Mouse (Mus musculus): ENCODE results near the gene Egfl8. TPM values are rescaled to one million over a fixed set of nuclear protein-coding genes. Genes with fewer than 3 reads are reported as not detected.

Egfl8 gene
- polyA plus RNA-seq, 1 experiment from 2014 or later, result 12.3 TPM

DNA sequence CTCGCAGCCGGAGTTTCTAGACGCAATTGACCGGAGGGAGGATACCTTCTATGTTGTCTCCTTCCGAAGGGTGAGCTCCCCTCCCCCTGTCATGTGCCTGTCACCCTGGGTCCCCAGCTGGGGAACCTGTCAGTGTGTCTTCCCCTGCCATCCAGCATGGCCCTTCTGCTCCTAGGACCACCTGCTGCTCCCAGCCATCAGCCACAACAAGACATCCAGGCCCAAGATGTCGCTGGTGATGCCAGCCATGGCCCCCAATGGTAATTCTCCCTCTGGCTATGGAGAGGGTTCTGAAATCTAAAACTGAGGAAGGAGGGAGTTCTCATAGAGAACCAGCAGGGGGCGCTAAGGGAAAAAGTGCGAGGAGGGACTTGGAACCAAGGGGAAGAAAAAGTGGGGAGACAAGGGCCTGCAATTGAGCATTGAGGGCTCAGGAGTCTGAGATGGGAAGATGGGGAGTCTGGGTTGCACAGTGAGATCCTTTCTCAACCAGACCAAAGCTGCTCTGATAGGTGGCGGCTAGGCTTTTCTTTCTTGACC is 38.0 kb upstream of the Egfl8 start:
- H3K4me2 ChIP-seq (ENCODE audit: low read depth, low read length), result no peak overlapping the region
- 63% methylated on average over 9 of the region's 9 CpGs for WGBS

DNA sequence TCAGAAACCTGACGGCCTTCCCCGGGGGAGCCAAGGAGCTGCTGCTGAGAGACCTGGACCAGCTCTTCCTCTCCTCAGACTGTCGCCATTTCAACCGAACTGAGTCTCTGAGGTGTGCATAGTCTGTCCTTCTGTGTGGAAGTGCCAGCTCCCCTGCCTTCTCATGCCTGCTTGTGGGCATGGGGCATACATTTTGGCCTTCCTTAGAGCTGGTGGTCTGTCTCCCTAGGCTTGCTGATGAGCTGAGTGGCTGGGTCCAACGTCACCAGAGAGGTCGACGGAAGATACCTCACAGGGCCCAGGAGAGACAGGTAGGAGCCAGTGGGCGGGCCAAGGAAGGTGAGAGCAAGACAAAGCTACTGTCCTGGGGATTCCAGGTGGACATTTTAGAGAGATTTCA is 37.2 kb upstream of the Egfl8 start:
- Histone ChIP-seq H3K36me3 (ENCODE audit: control insufficient read depth, insufficient read depth, low read length) (peaks cover 42% of the 10 kb centered on the region), H3K4me1 (ENCODE audit: control insufficient read depth, insufficient read depth, low read length) (peaks cover 9% of the 10 kb centered on the region), H3K4me3 (ENCODE audit: low read depth, low read length) (no peak overlapping the region), H3K9ac (ENCODE audit: low read depth, low read length) (no peak overlapping the region), H3K9me3 (ENCODE audit: control insufficient read depth, low read length) (no peaks in the 10 kb centered on the region), H3K4me2 (ENCODE audit: low read depth, low read length) (no peak overlapping the region), H3K27ac (replicated peaks; ENCODE audit: low read depth, low read length) (no peak overlapping the region), H3K27me3 (replicated peaks; ENCODE audit: control insufficient read depth, insufficient read depth, low read length) (no peaks in the 10 kb centered on the region)
- ATAC-seq (ENCODE audit: low read depth), result no peak
- no peak for DNase-seq (ENCODE audit: low spot score)
- WGBS, result 88% methylated on average over 8 of the region's 8 CpGs

More for the DNA sequence above, 38.0 kb upstream of the Egfl8 start:
- H3K36me3 ChIP-seq (ENCODE audit: control insufficient read depth, insufficient read depth, low read length), result peaks cover 42% of the 10 kb centered on the region
- no peak overlapping the region for H3K9ac ChIP-seq (ENCODE audit: low read depth, low read length)
- no peak for ATAC-seq (ENCODE audit: low read depth)
- no peak overlapping the region for H3K4me3 ChIP-seq (ENCODE audit: low read depth, low read length)
- DNase-seq (ENCODE audit: low spot score), result no peak
- H3K9me3 ChIP-seq (ENCODE audit: control insufficient read depth, low read length), result no peaks in the 10 kb centered on the region
- H3K4me1 ChIP-seq (ENCODE audit: control insufficient read depth, insufficient read depth, low read length), result peaks cover 7% of the 10 kb centered on the region
- no peaks in the 10 kb centered on the region for H3K27me3 ChIP-seq (replicated peaks; ENCODE audit: control insufficient read depth, insufficient read depth, low read length)
- no peak overlapping the region for H3K27ac ChIP-seq (replicated peaks; ENCODE audit: low read depth, low read length)

DNA sequence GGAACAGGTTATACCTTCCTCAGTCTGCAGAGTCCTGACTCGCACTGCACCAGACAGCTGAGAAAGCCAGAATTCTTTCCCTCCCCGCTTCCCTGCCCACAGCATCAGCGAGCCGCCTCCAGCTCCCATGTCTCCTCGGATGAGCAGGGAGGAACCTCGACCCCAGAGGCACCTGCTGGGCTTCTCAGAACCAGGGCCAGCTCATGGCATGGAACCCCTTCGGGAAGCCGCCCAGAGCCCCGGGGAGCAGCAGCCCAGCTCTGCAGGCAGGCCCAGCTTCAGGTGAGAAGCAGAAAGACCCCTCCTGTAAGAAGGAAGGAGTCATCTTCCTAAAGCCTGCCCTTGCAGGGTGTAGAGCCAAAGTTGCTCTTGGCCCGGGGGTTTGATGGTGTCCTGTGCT is 36.8 kb upstream of the Egfl8 start:
- no peak overlapping the region for H3K9ac ChIP-seq (ENCODE audit: low read depth, low read length)
- no peaks in the 10 kb centered on the region for H3K9me3 ChIP-seq (ENCODE audit: control insufficient read depth, low read length)
- ATAC-seq (ENCODE audit: low read depth), result no peak
- H3K4me2 ChIP-seq (ENCODE audit: low read depth, low read length), result no peak overlapping the region
- no peak overlapping the region for H3K27ac ChIP-seq (replicated peaks; ENCODE audit: low read depth, low read length)
- H3K4me3 ChIP-seq (ENCODE audit: low read depth, low read length), result no peak overlapping the region
- 87% methylated on average over 10 of the region's 10 CpGs for WGBS
- no peak for DNase-seq (ENCODE audit: low spot score)
- peaks cover 42% of the 10 kb centered on the region for H3K36me3 ChIP-seq (ENCODE audit: control insufficient read depth, insufficient read depth, low read length)
- H3K4me1 ChIP-seq (ENCODE audit: control insufficient read depth, insufficient read depth, low read length), result peaks cover 14% of the 10 kb centered on the region
- no peaks in the 10 kb centered on the region for H3K27me3 ChIP-seq (replicated peaks; ENCODE audit: control insufficient read depth, insufficient read depth, low read length)

DNA sequence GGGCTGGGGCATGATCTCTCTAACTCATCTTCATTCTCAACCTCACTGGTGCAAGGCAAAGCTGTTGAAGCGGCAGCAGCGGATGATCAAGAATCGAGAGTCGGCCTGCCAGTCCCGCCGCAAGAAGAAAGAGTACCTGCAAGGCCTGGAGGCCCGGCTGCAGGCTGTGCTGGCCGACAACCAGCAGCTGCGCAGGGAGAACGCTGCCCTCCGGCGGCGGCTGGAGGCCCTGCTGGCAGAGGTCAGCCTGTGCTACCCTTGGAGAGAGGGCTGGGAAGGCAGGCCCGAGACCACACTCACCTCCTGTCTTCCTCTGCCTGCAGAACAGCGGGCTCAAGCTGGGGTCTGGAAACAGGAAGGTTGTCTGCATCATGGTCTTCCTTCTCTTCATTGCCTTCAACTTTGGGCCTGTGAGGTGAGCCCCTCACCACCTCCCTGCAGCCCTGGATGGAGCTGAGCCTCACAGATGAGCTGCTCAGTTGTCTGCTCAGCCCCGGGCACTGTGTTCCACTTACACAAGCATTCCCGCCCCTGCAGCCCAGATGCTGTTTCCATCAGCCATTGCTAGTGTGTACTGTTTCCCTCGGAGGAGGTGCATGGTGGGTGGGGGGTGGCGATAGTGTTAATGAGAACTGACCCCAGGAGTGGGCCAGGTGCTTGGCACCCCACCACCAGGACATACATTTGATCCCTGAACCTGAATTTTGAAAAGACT is 35.9 kb upstream of the Egfl8 start:
- H3K4me1 ChIP-seq (ENCODE audit: control insufficient read depth, insufficient read depth, low read length), result peaks cover 14% of the 10 kb centered on the region
- no peaks in the 10 kb centered on the region for H3K9me3 ChIP-seq (ENCODE audit: control insufficient read depth, low read length)
- H3K27ac ChIP-seq (replicated peaks; ENCODE audit: low read depth, low read length), result no peak overlapping the region
- peaks cover 42% of the 10 kb centered on the region for H3K36me3 ChIP-seq (ENCODE audit: control insufficient read depth, insufficient read depth, low read length)
- DNase-seq (ENCODE audit: low spot score), result no peak
- H3K4me3 ChIP-seq (ENCODE audit: low read depth, low read length), result no peak overlapping the region
- no peak for ATAC-seq (ENCODE audit: low read depth)
- H3K4me2 ChIP-seq (ENCODE audit: low read depth, low read length), result no peak overlapping the region
- no peak overlapping the region for H3K9ac ChIP-seq (ENCODE audit: low read depth, low read length)
- 64% methylated on average over 19 of the region's 19 CpGs for WGBS
- H3K27me3 ChIP-seq (replicated peaks; ENCODE audit: control insufficient read depth, insufficient read depth, low read length), result no peaks in the 10 kb centered on the region

DNA sequence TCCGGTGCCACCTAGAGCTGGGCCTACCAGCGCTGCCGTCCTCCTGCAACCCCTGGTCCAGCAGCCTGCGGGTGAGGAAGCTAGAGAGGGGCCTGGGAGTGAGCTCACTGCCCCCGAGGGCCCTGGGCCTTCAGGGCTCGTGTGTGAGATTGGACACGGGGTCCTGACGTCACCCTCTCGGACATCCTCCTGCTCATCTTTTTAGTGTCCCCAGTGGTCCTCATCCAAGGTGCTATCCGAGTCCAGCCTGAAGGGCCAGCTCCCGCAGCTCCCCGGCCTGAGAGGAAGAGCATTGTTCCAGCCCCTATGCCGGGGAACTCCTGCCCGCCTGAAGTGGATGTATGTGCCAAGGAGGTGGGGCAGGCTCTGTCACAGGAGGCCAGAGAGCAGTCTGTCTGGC is 35.0 kb upstream of the Egfl8 start:
- Histone ChIP-seq H3K4me3 (ENCODE audit: low read depth, low read length) (no peak overlapping the region), H3K9ac (ENCODE audit: low read depth, low read length) (no peak overlapping the region), H3K4me1 (ENCODE audit: control insufficient read depth, insufficient read depth, low read length) (peaks cover 12% of the 10 kb centered on the region), H3K36me3 (ENCODE audit: control insufficient read depth, insufficient read depth, low read length) (peaks cover 42% of the 10 kb centered on the region), H3K27me3 (replicated peaks; ENCODE audit: control insufficient read depth, insufficient read depth, low read length) (no peaks in the 10 kb centered on the region), H3K4me2 (ENCODE audit: low read depth, low read length) (no peak overlapping the region), H3K9me3 (ENCODE audit: control insufficient read depth, low read length) (no peaks in the 10 kb centered on the region), H3K27ac (replicated peaks; ENCODE audit: low read depth, low read length) (no peak overlapping the region)
- 87% methylated on average over 13 of the region's 14 CpGs for WGBS
- ATAC-seq (ENCODE audit: low read depth), result no peak
- DNase-seq (ENCODE audit: low spot score), result no peak

DNA sequence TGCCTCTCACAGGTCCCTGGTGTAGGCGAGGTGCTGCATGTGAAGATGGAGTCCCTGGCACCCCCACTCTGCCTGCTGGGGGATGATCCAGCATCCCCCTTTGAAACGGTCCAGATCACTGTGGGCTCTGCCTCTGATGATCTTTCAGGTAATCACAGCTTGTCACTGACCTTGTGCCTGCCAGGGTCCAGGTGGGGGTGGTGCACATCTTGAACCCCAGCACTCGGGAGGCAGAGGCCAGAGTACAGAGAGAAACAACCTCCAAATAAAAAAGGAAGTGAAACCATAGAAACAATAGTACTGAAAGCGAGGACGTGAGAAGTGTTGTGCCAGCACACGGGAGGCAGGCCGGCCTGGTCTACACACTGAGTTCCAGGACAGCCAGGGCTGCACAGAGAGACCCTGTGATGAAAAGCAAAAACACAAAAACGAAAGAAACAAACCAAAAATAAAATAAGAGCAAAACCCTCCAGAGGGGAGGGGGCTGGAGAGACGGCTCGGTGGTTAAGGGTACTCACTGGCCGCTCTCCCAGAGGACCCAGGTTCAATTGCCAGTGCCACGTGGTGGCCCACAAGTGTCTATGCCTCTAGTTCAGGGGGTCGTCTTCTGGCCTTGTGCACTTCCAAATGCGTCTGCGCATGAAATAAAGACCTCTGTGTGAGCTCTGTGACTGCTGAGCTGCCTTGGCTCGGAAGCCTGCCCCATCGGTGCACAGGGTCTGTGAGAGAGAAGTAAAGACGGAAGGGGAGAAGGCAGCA is 33.5 kb upstream of the Egfl8 start:
- peaks cover 39% of the 10 kb centered on the region for H3K36me3 ChIP-seq (ENCODE audit: control insufficient read depth, insufficient read depth, low read length)
- no peak for ATAC-seq (ENCODE audit: low read depth)
- H3K4me2 ChIP-seq (ENCODE audit: low read depth, low read length), result no peak overlapping the region
- H3K4me3 ChIP-seq (ENCODE audit: low read depth, low read length), result no peak overlapping the region
- no peaks in the 10 kb centered on the region for H3K9me3 ChIP-seq (ENCODE audit: control insufficient read depth, low read length)
- no peak overlapping the region for H3K9ac ChIP-seq (ENCODE audit: low read depth, low read length)
- H3K27ac ChIP-seq (replicated peaks; ENCODE audit: low read depth, low read length), result no peak overlapping the region
- 86% methylated on average over 18 of the region's 18 CpGs for WGBS
- DNase-seq (ENCODE audit: low spot score), result no peak
- no peaks in the 10 kb centered on the region for H3K27me3 ChIP-seq (replicated peaks; ENCODE audit: control insufficient read depth, insufficient read depth, low read length)
- peaks cover 18% of the 10 kb centered on the region for H3K4me1 ChIP-seq (ENCODE audit: control insufficient read depth, insufficient read depth, low read length)

DNA sequence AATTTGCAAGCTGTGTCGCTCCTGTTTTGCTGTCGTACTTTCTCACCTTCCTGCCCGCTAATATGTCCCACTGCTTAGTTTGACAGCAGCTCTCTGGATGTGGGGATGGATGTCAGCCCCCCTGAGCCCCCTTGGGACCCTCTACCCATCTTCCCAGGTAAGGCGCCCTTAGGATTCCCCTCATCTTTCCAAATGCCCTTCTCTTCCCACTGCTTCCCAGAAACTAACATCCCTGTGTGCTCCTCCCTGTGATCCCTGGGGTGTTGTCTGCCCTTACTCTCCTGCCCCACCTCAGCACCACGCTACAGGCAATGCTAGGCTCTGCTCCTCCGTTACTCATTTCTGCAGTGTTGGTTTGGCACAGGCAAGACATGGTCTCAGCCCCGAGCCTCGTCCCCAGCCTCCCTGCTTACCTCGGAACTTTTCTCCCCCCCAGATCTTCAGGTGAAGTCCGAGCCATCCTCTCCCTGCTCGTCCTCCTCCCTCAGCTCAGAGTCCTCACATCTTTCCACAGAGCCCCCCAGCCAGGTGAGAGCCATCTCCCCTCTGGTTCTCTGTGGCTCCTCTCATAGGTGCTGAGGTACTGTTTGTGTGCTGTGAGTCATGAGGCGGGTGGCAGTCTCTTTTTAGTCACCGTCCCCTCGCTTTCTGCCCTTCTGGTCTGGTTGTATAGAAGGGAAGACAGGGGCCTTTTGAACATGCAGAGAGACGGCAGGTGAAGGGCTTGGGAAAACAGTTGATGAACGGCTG is 32.5 kb upstream of the Egfl8 start:
- Histone ChIP-seq H3K27me3 (replicated peaks; ENCODE audit: control insufficient read depth, insufficient read depth, low read length) (no peaks in the 10 kb centered on the region), H3K4me2 (ENCODE audit: low read depth, low read length) (peak overlapping the region; percentile 88), H3K4me3 (ENCODE audit: low read depth, low read length) (peak overlapping the region; percentile 95), H3K36me3 (ENCODE audit: control insufficient read depth, insufficient read depth, low read length) (peaks cover 38% of the 10 kb centered on the region), H3K4me1 (ENCODE audit: control insufficient read depth, insufficient read depth, low read length) (peaks cover 20% of the 10 kb centered on the region), H3K27ac (replicated peaks; ENCODE audit: low read depth, low read length) (no peak overlapping the region), H3K9ac (ENCODE audit: low read depth, low read length) (0 out of 2 replicates have a peak overlapping the region, but pooled peaks have one; percentile 89), H3K9me3 (ENCODE audit: control insufficient read depth, low read length) (no peaks in the 10 kb centered on the region)
- 78% methylated on average over 16 of the region's 16 CpGs for WGBS
- DNase-seq (ENCODE audit: low spot score) (no peak), ATAC-seq (ENCODE audit: low read depth) (no peak)
